Mouse (Mus musculus): ENCODE results near the gene Vmn1r177. TPM values are rescaled to one million over a fixed set of nuclear protein-coding genes. Genes with fewer than 3 reads are reported as not detected.
"Not testable (repeated sequence)": the region's sequence is repeated elsewhere in the genome, so short reads cannot be mapped to it uniquely, and the experiment has no call there.

Gene Vmn1r177
- polyA plus RNA-seq (2016; fragmentation: Nextera tagmentation; extraction: Ambion mirVana), result not detected in 2 replicates

DNA sequence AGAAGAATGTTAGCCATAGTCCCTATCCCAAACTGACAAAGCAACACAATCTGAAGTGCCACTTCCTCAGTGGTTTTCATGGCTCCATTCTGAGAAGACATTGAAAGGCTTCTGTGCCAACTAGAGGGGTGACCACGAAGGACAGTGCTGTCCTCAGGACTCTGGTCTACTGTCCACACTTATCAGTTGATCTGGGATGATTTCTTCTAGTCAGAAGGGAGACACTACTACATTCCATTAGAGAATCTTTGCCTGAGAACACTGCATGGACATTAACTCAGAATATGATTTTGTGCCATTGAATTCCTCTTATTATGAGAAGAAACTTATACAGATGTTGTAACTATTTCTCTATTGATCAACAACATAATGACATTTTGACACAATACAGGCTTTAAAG, at the start of gene Vmn1r177:
TSS of gene Vmn1r177 (minus strand) at position 101 of the 400 bp plus-strand sequence.
- H3K4me2 ChIP-seq; H3K27me3 ChIP-seq; H3K4me3 ChIP-seq (replicated peaks); H3K36me3 ChIP-seq; H3K9ac ChIP-seq (replicated peaks); H3K27ac ChIP-seq; ATAC-seq (ENCODE audit: insufficient number of reproducible peaks, insufficient read depth, low FRiP score, low TSS enrichment, low read depth); H3K4me1 ChIP-seq (replicated peaks): not testable (repeated sequence)
- WGBS, result 6% methylated on average over 1 of the region's 1 CpGs
- H3K9me3 ChIP-seq, result peaks cover 10% of the 10 kb centered on the region; the same call in 1 of the 2 replicates

DNA sequence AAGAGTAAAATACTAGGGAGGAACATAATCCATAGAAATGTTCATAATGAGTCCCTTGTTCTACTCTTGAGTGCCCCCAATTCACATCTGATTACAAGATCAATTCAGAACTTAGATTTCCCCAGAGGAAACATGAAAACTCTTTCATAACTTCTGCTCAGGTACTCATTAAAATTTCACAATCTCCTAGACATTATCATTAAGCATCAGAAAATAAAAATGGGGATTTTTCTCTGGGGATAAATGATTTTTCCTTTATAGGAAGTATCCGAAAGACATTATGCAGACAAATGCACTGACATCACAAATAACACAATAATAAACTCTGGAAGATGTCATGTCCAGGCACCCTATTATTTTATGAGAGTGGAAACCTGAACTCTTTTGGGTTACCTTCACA, 25.5 kb upstream of the Vmn1r177 start, which contains the start of gene Vmn1r178:
TSS of gene Vmn1r178 (plus strand) at position 301 of the 400 bp plus-strand sequence.
- Histone ChIP-seq H3K9ac (replicated peaks) (no peak within 1 kb of the TSS), H3K9me3 (peaks cover 34% of the 10 kb centered on the region), H3K27ac (no peak within 1 kb of the TSS), H3K27me3 (no peaks in the 10 kb centered on the region), H3K4me3 (replicated peaks) (no peak within 1 kb of the TSS), H3K4me2 (no peak within 1 kb of the TSS), H3K4me1 (replicated peaks) (no peaks in the 10 kb centered on the region), H3K36me3 (no peaks in the 10 kb centered on the region)
- 82% methylated on average over 1 of the region's 1 CpGs for WGBS
- no peak for ATAC-seq (ENCODE audit: insufficient number of reproducible peaks, insufficient read depth, low FRiP score, low TSS enrichment, low read depth)

DNA sequence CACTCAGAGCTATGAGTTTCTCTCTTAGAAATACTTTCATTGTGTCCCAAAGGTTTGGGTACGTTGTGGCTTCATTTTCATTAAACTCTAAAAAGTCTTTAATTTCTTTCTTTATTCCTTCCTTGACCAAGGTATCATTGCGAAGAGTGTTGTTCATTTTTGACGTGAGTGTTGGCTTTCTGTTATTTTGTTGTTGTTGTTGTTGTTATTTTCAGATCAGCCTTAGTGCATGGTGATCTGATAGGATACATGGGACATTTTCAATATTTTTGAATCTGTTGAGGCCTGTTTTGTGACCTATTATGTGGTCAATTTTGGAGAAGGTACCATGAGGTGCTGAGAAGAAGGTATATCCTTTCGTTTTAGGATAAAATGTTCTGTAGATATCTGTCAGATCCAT, 10.7 kb upstream of the Vmn1r177 start:
- H3K9me3 ChIP-seq, result peaks cover 12% of the 10 kb centered on the region; the same call in 1 of the 2 replicates
- H3K4me2 ChIP-seq; ATAC-seq (ENCODE audit: insufficient number of reproducible peaks, insufficient read depth, low FRiP score, low TSS enrichment, low read depth); H3K36me3 ChIP-seq; H3K4me1 ChIP-seq (replicated peaks); H3K4me3 ChIP-seq (replicated peaks); H3K27ac ChIP-seq; H3K27me3 ChIP-seq; H3K9ac ChIP-seq (replicated peaks): not testable (repeated sequence)
- 61% methylated on average over 4 of the region's 4 CpGs for WGBS

- not testable (repeated sequence) for H3K4me3 ChIP-seq (replicated peaks); H3K27me3 ChIP-seq; H3K36me3 ChIP-seq; H3K4me1 ChIP-seq (replicated peaks); ATAC-seq (ENCODE audit: insufficient number of reproducible peaks, insufficient read depth, low FRiP score, low TSS enrichment, low read depth); H3K9ac ChIP-seq (replicated peaks); H3K4me2 ChIP-seq; H3K27ac ChIP-seq
- peaks cover 11% of the 10 kb centered on the region; the same call in 1 of the 2 replicates for H3K9me3 ChIP-seq
- no CpG with 5 or more reads among the region's 1 CpGs for WGBS
These were observed 29.0 kb downstream of the Vmn1r177 start, which contains the start of gene Vmn1r176 for GRCm38 (mm10) chr7:23837272-23837671. Gene Vmn1r176, minus strand, starts transcription at chr7:23837372.

Other genes with a start within 250 kb of the Vmn1r177 start
- not detected in 2 replicates for gene Vmn1r171, start 235.7 kb downstream of the Vmn1r177 start, polyA plus RNA-seq (2016; fragmentation: Nextera tagmentation; extraction: Ambion mirVana)
- gene Vmn1r172, start 208.1 kb downstream of the Vmn1r177 start, polyA plus RNA-seq (2016; fragmentation: Nextera tagmentation; extraction: Ambion mirVana), result not detected in 2 replicates
- gene Vmn1r173, start 165.7 kb downstream of the Vmn1r177 start, polyA plus RNA-seq (2016; fragmentation: Nextera tagmentation; extraction: Ambion mirVana), result not detected in 2 replicates
- gene Vmn1r174, start 114.2 kb downstream of the Vmn1r177 start, polyA plus RNA-seq (2016; fragmentation: Nextera tagmentation; extraction: Ambion mirVana), result not detected in 2 replicates
- gene Vmn1r175, start 55.8 kb downstream of the Vmn1r177 start, polyA plus RNA-seq (2016; fragmentation: Nextera tagmentation; extraction: Ambion mirVana), result not detected in 2 replicates
- gene Vmn1r176, start 29.1 kb downstream of the Vmn1r177 start, polyA plus RNA-seq (2016; fragmentation: Nextera tagmentation; extraction: Ambion mirVana), result not detected in 2 replicates
- not detected in 2 replicates for gene Vmn1r178, start 25.6 kb upstream of the Vmn1r177 start, polyA plus RNA-seq (2016; fragmentation: Nextera tagmentation; extraction: Ambion mirVana)
- not detected in 2 replicates for gene Vmn1r179, start 60.5 kb upstream of the Vmn1r177 start, polyA plus RNA-seq (2016; fragmentation: Nextera tagmentation; extraction: Ambion mirVana)
- not detected in 2 replicates for gene Vmn1r180, start 84.2 kb upstream of the Vmn1r177 start, polyA plus RNA-seq (2016; fragmentation: Nextera tagmentation; extraction: Ambion mirVana)
- not detected in 2 replicates for gene Vmn1r181, start 108.2 kb upstream of the Vmn1r177 start, polyA plus RNA-seq (2016; fragmentation: Nextera tagmentation; extraction: Ambion mirVana)
- not detected in 2 replicates for gene V1rd19, start 135.2 kb upstream of the Vmn1r177 start, polyA plus RNA-seq (2016; fragmentation: Nextera tagmentation; extraction: Ambion mirVana)
- gene Vmn1r183, start 186.8 kb upstream of the Vmn1r177 start, polyA plus RNA-seq (2016; fragmentation: Nextera tagmentation; extraction: Ambion mirVana), result not detected in 2 replicates
- gene Zfp180, start 215.5 kb upstream of the Vmn1r177 start, polyA plus RNA-seq (2016; fragmentation: Nextera tagmentation; extraction: Ambion mirVana), result 27.7 and 29.7 TPM in 2 replicates
- 5.8 and 6.9 TPM in 2 replicates for gene Zfp112, start 245.9 kb upstream of the Vmn1r177 start, polyA plus RNA-seq (2016; fragmentation: Nextera tagmentation; extraction: Ambion mirVana)